Mouse (Mus musculus) testis, adult 2 months (tissue): ENCODE results near the gene Rad17. TPM values are rescaled to one million over a fixed set of nuclear protein-coding genes. Genes with fewer than 3 reads are reported as not detected.

Experiments used
- H3K27ac ChIP-seq: fragments of 200-500 bp; 2 replicates; pipeline ENCODE4 v1.5.1; 2012; ENCODE audit warnings: low read depth, low read length; ENCODE audit not compliant: control insufficient read depth, insufficient read depth
- H3K27me3 ChIP-seq: fragments of 200-500 bp; 2 replicates; pipeline ENCODE4 v1.6.1; 2012; ENCODE audit warnings: mild to moderate bottlenecking, low read length, moderate library complexity; ENCODE audit not compliant: control insufficient read depth, insufficient read depth
- H3K36me3 ChIP-seq: fragments of 200-500 bp; 2 replicates; pipeline ENCODE4 v1.6.1; 2012; ENCODE audit warnings: mild to moderate bottlenecking, low read length; ENCODE audit not compliant: control insufficient read depth, insufficient read depth
- H3K4me1 ChIP-seq: fragments of 200-500 bp; 2 replicates; pipeline ENCODE4 v1.6.1; 2012; ENCODE audit warnings: low read length; ENCODE audit not compliant: control insufficient read depth, insufficient read depth
- H3K4me3 ChIP-seq: fragments of 200-500 bp; 2 replicates; pipeline ENCODE4 v1.5.1; 2012; ENCODE audit warnings: low read depth, mild to moderate bottlenecking, low read length, moderate library complexity, mixed read lengths; ENCODE audit not compliant: control insufficient read depth
- CTCF ChIP-seq: fragments of 200-500 bp; IDR thresholded peaks from 2 replicates; pipeline ENCODE4 v1.5.1; 2012; ENCODE audit warnings: low read depth, mild to moderate bottlenecking, inconsistent platforms, low read length, moderate library complexity; ENCODE audit not compliant: control insufficient read depth, insufficient read depth, insufficient replicate concordance
- POLR2A ChIP-seq: fragments of 200-500 bp; IDR thresholded peaks from 2 replicates; pipeline ENCODE4 v1.6.1; 2012; ENCODE audit warnings: low read depth, mild to moderate bottlenecking, inconsistent platforms, low read length, moderate library complexity; ENCODE audit not compliant: control insufficient read depth
- polyA plus RNA-seq: library from polyadenylated mRNA; depleted of rRNA; stranded (reverse); fragments of >200 nt; gene quantifications from 2 replicates; pipeline ENCODE4 v1.2.3, GENCODE M21; 2012

Rad17 gene
- polyA plus RNA-seq, 1 experiment = 12.7 TPM

DNA sequence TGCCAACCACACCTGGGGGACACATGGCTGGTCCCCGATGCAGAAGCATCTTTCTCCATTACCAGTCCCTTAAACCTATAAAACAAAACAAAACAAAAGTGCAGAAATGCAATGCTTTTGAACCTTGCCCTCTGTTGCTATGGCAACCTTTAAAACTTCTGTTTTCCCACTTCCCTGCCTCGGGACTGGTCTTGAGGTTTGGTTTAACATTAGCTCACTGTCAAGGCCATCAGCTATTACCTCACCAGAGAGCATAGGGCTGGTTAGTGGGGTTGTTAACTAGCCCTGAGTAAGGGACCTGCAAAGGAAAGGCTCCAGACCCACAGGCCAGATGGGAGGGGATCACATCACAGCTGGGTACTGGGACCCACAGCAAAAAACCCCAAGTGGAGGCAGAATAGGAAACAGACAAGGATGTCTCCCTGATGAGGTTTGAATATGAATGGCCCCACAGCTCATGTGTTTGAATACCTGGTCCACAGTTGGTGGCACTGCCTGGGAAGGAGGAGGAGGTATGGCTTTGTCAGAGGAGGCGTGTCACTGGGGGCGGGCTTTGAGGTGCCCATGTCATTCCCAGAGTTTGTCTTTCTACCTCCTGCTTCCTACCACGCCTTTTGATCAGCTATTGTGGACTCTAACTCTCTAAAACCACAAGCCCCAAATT, 48.5 kb downstream of the Rad17 start:
- TF ChIP-seq CTCF = no peak
- no peak for TF ChIP-seq POLR2A
- H3K27ac ChIP-seq = no peak overlapping the region
- no peaks in the 10 kb centered on the region for H3K36me3 ChIP-seq
- no peaks in the 10 kb centered on the region for H3K27me3 ChIP-seq
- no peak overlapping the region for H3K4me3 ChIP-seq
- H3K4me1 ChIP-seq = no peaks in the 10 kb centered on the region

DNA sequence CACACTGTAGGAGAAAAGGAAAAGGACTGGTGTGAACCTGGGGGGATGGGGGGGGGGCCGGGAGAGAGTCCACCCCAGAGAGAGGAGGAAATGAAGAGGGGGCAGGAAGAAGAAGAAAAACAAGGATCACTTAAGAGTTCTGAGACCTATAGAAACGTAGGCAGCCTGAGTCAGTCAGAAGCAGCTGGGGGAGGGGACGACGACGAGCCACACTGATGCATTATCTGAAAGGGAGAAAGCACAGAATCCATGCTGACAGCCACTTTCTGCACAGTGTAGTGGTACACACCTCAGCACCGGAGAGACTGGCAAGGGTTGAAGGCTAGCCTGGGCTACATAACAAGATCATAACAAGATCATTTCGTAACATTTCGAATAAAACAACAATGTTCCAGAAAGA, 49.8 kb downstream of the Rad17 start:
- no peak for TF ChIP-seq POLR2A
- no peak for TF ChIP-seq CTCF
- no peak overlapping the region for H3K4me3 ChIP-seq
- no peak overlapping the region for H3K27ac ChIP-seq
- no peaks in the 10 kb centered on the region for H3K27me3 ChIP-seq
- H3K36me3 ChIP-seq = no peaks in the 10 kb centered on the region
- H3K4me1 ChIP-seq = no peaks in the 10 kb centered on the region

GRCm38 (mm10) chr13:100600317-100600716, 50.5 kb downstream of the Rad17 start:
- Histone ChIP-seq H3K36me3 (no peaks in the 10 kb centered on the region), H3K27ac (no peak overlapping the region), H3K4me3 (no peak overlapping the region), H3K27me3 (no peaks in the 10 kb centered on the region), H3K4me1 (no peaks in the 10 kb centered on the region)
- TF ChIP-seq POLR2A = no peak
- no peak for TF ChIP-seq CTCF

GRCm38 (mm10) chr13:100597284-100597683, 53.6 kb downstream of the Rad17 start:
- no peak overlapping the region for H3K4me3 ChIP-seq
- H3K27me3 ChIP-seq = no peaks in the 10 kb centered on the region
- TF ChIP-seq CTCF = no peak
- no peak for TF ChIP-seq POLR2A
- no peak overlapping the region for H3K27ac ChIP-seq
- H3K36me3 ChIP-seq = no peaks in the 10 kb centered on the region
- no peaks in the 10 kb centered on the region for H3K4me1 ChIP-seq

DNA sequence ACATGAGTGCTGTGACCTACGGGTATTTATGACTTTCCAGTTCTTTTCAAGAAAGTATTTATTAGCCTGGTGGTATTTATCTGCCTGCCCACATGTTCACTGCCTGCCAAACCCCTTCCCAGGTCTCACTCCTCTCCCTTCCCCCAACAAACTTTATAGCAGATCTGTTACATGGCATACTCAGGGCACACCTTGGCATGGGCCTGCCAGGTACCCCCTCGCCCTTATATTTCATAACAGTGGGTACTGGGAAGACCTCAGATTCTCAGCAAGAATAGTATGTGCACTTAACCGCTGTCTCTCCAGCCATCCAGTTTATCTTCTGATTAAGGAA, 55.3 kb downstream of the Rad17 start:
- Histone ChIP-seq H3K27me3 (no peaks in the 10 kb centered on the region), H3K4me3 (no peak overlapping the region), H3K36me3 (no peaks in the 10 kb centered on the region), H3K27ac (no peak overlapping the region), H3K4me1 (no peaks in the 10 kb centered on the region)
- TF ChIP-seq CTCF (no peak), POLR2A (no peak)

DNA sequence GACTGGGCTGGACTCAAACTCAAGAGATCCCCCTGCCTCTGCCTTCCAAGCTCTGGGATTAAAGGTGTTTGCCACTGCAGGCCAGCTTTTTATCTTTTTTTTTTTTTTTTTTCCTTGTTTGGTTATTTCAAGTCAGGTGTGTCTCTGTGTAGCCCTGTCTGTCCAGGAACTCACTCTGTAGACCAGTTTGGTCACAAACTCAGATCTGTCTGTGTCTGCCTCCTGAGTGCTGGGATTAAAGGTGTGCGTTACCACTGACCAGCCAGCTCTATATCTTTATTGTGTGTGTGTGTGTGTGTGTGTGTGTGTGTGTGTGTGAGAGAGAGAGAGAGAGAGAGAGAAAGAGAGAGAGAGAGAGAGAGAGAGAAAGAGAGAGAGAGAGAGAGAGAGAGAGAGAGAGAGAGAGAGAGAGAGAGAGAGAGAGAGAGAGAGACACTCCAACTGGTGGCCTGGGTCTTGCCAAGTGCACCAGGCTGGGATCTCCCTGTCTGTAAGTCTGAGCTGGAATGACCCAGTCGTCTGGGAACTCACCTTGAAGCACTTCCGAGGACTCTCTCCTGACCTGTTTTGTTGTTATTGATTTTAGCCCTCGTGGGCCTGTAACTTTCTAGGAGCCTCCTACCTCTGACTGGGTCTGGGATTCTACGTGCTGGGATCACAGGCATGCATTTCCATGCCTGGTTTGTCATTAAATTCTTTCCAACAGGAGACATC, 55.9 kb downstream of the Rad17 start:
- no peaks in the 10 kb centered on the region for H3K4me1 ChIP-seq
- H3K4me3 ChIP-seq = no peak overlapping the region
- no peaks in the 10 kb centered on the region for H3K27me3 ChIP-seq
- no peak for TF ChIP-seq POLR2A
- no peak for TF ChIP-seq CTCF
- no peaks in the 10 kb centered on the region for H3K36me3 ChIP-seq
- no peak overlapping the region for H3K27ac ChIP-seq

DNA sequence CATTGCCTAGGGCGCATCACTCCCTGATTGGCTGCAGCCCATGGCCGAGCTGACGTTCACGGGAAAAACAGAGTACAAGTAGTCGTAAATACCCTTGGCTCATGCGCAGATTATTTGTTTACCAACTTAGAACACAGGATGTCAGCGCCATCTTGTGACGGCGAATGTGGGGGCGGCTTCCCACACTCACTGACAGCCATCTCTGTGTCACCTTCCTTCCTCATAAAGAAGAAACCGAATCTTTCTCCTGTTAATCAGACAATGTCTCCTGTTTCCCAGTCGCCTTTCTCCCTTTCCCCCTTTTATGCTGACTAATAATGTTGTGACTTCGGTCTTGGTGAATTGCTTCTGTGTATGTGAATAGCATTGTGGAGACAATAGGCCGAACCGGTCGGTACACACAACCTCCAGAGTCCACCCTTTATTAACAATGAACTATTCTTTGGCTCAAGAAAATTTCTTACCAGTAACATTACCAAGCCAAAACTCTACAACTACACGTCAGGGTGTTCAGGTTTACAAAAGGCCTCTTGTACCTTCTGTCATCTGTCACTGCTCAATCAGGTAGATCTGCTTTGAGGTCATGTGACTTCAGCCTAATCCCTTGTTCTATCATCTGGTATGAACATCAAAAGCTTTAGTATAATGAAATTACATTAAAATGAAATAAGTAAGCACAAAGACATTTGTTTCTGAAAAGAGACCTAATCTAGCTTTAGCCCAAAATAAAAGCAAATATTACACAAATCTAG, 56.6 kb downstream of the Rad17 start:
- TF ChIP-seq CTCF (no peak), POLR2A (no peak)

More for the DNA sequence above, 56.6 kb downstream of the Rad17 start:
- Histone ChIP-seq H3K27me3 (no peaks in the 10 kb centered on the region), H3K36me3 (no peaks in the 10 kb centered on the region), H3K27ac (no peak overlapping the region), H3K4me3 (no peak overlapping the region), H3K4me1 (no peaks in the 10 kb centered on the region)
